In the genomic region with DNA sequence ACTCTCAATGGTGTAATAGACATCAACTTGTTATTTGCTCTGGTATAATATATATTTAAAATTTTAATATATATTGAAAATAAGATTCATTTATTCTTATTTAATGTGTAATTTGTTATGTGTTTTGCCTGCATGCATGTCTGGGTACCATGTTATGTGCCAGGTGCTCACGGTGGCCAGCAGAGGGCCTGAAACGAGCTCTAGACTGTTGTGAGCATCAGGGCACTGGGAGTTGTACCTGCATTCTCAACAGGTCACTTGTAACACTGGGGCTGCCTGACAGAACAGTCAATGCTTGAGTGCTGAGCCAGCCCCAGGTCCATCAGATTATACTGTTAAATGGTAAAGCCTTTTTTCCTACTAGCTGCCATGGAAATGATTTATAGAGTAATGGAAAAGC, we compare ENCODE assay signal across 10 mouse cellular contexts. TPM values are rescaled to one million over a fixed set of nuclear protein-coding genes. Genes with fewer than 3 reads are reported as not detected.
DNase-seq lines count a peak whose midpoint lies in the region; ATAC-seq and TF ChIP-seq lines count a peak whose summit lies in the region.
"Had no signal": no experiment of that assay in that cellular context is flagged by ENCODE, and none has a peak within 500 bp of the region (broad histone marks: within the 10 kb centered on the region; RNA-seq: fewer than 3 reads in every experiment).

No protein-coding gene starts in this region.

- no peak overlapping the region for H3K9ac ChIP-seq in neural tube, embryonic 12.5 days
- no peak overlapping the region for H3K9ac ChIP-seq in midbrain, postnatal 0 days (replicated peaks; ENCODE audit: low read length, poor library complexity, severe bottlenecking)
- H3K9ac ChIP-seq: liver, embryonic 13.5 days had no signal

- no peaks in the 10 kb centered on the region for H3K4me1 ChIP-seq in neural tube, embryonic 12.5 days
- no peaks in the 10 kb centered on the region for H3K4me1 ChIP-seq in midbrain, postnatal 0 days (ENCODE audit: insufficient read depth, low read length)
- H3K4me1 ChIP-seq: heart, embryonic 10.5 days; liver, embryonic 13.5 days had no signal

- WGBS in neural tube, embryonic 12.5 days, result 79% methylated on average over 2 of the region's 2 CpGs
- whole genome bisulfite sequencing in midbrain, postnatal 0 days, result 84% methylated on average over 2 of the region's 2 CpGs

- H3K4me3 ChIP-seq in neural tube, embryonic 12.5 days, result no peak overlapping the region
- no peak overlapping the region for H3K4me3 ChIP-seq in midbrain, postnatal 0 days (ENCODE audit: low read depth, low read length)
- H3K4me3 ChIP-seq: heart, embryonic 10.5 days; liver, embryonic 13.5 days had no signal

- H3K27me3 ChIP-seq in neural tube, embryonic 12.5 days (replicated peaks), result no peaks in the 10 kb centered on the region
- no peaks in the 10 kb centered on the region for H3K27me3 ChIP-seq in midbrain, postnatal 0 days (ENCODE audit: insufficient read depth, low read length)
- H3K27me3 ChIP-seq: liver, embryonic 13.5 days had no signal

- no peak overlapping the region for H3K27ac ChIP-seq in neural tube, embryonic 12.5 days
- no peak overlapping the region for H3K27ac ChIP-seq in midbrain, postnatal 0 days (ENCODE audit: low read depth, low read length)
- H3K27ac ChIP-seq: heart, embryonic 10.5 days; liver, embryonic 13.5 days had no signal

- peaks cover 26% of the 10 kb centered on the region for H3K36me3 ChIP-seq in neural tube, embryonic 12.5 days
- peaks cover 14% of the 10 kb centered on the region; the same call in 1 of the 2 replicates for H3K36me3 ChIP-seq in midbrain, postnatal 0 days (ENCODE audit: insufficient read depth, low read length)

- peak; percentile 59 for TF ChIP-seq CTCF in midbrain, postnatal 0 days (IDR thresholded peaks at IDR 0.05)

- DNase-seq in heart, postnatal 4 days, result peak; percentile 13
- no peak for DNase-seq in heart, adult 18-20 months
- DNase-seq in neural tube, embryonic 10.5 days (ENCODE audit: extremely low spot score, low spot score), result no peak
- peak; percentile 7 for DNase-seq in adipocyte (ENCODE audit: low spot score)
- DNase-seq in midbrain, postnatal 0 days (ENCODE audit: low spot score), result no peak
- no peak for DNase-seq in urinary bladder, adult 2 months (ENCODE audit: low spot score)
- no peak for DNase-seq in adrenal gland, postnatal 10 days
- DNase-seq: liver, embryonic 13.5 days had no signal

- no peaks in the 10 kb centered on the region for H3K9me3 ChIP-seq in neural tube, embryonic 12.5 days
- H3K9me3 ChIP-seq in midbrain, postnatal 0 days (ENCODE audit: low read length), result no peaks in the 10 kb centered on the region
- H3K9me3 ChIP-seq: heart, embryonic 10.5 days; liver, embryonic 13.5 days had no signal

- peak; percentile 53; the same call in 1 of the 2 replicates for ATAC-seq in neural tube, embryonic 12.5 days (ENCODE audit: low FRiP score, low read depth)
- ATAC-seq in midbrain, postnatal 0 days (ENCODE audit: low FRiP score), result no peak

- no peak overlapping the region for H3K4me2 ChIP-seq in neural tube, embryonic 12.5 days (replicated peaks)
- no peak overlapping the region for H3K4me2 ChIP-seq in midbrain, postnatal 0 days (ENCODE audit: low read depth, low read length, poor library complexity, severe bottlenecking)
- H3K4me2 ChIP-seq: liver, embryonic 13.5 days had no signal

RNA-seq across cellular contexts. Expression of a gene that starts 43.2 kb away (rescaled TPM):
- total RNA-seq in heart, postnatal 4 days (2021), result 1 to 10 TPM; 8.1 to 8.8 TPM
- total RNA-seq in heart, adult 18-20 months (2021), result 1 to 10 TPM; 6.3 to 6.8 TPM
- 20.2 and 20.7 TPM in 2 replicates for polyA plus RNA-seq in neural tube, embryonic 12.5 days (2016; fragmentation: Nextera tagmentation; extraction: Ambion mirVana)
- total RNA-seq in midbrain, postnatal 0 days (2014; rRNA removed), result 2.2 and 8.6 TPM in 2 replicates
- polyA plus RNA-seq in midbrain, postnatal 0 days (2015; fragmentation: Nextera tagmentation; extraction: Ambion mirVana), result 11.2 and 13.1 TPM in 2 replicates
- 8.6 and 9.2 TPM in 2 replicates for polyA plus RNA-seq in urinary bladder, adult 2 months (2012; rRNA removed)
- 10 to 100 TPM in 1 of 2 experiments, 1 to 10 TPM in 1; 7.9 to 10.6 TPM for total RNA-seq in adrenal gland, postnatal 10 days (2021)

RNA-seq across cellular contexts. Expression of a gene that starts 43.5 kb away (rescaled TPM):
- 10 to 100 TPM; 63.5 to 66.0 TPM for total RNA-seq in heart, postnatal 4 days (2021)
- total RNA-seq in heart, adult 18-20 months (2021), result 10 to 100 TPM; 80.5 to 89.5 TPM
- 55.3 and 56.3 TPM in 2 replicates for polyA plus RNA-seq in neural tube, embryonic 12.5 days (2016; fragmentation: Nextera tagmentation; extraction: Ambion mirVana)
- total RNA-seq in midbrain, postnatal 0 days (2014; rRNA removed), result 56.0 and 66.2 TPM in 2 replicates
- polyA plus RNA-seq in midbrain, postnatal 0 days (2015; fragmentation: Nextera tagmentation; extraction: Ambion mirVana), result 32.8 and 37.0 TPM in 2 replicates
- polyA plus RNA-seq in urinary bladder, adult 2 months (2012; rRNA removed), result 10.5 and 10.9 TPM in 2 replicates
- total RNA-seq in adrenal gland, postnatal 10 days (2021), result 10 to 100 TPM; 16.1 to 19.7 TPM

Comparison
In these comparisons a context has a peak if more than half of its experiments do, and no peak if none do; other contexts are left out.
1. DNase-seq: peak in heart, postnatal 4 days (single experiment) and adipocyte (single experiment); none in heart, adult 18-20 months (0 of 2), neural tube, embryonic 10.5 days (single experiment), midbrain, postnatal 0 days (single experiment), urinary bladder, adult 2 months (single experiment) and adrenal gland, postnatal 10 days (single experiment).